Mouse (Mus musculus) embryonic facial prominence, embryonic 11.5 days (tissue): ENCODE results near the gene Dhx38. TPM values are rescaled to one million over a fixed set of nuclear protein-coding genes. Genes with fewer than 3 reads are reported as not detected.

ENCODE experiments used
- ATAC-seq: fragments of 200-750 bp; cut with Nextera tagmentation; replicated peaks from 2 replicates; pipeline ENCODE4 v1.8.0; 2017; ENCODE audit warnings: low read depth; ENCODE audit not compliant: insufficient number of reproducible peaks, low FRiP score, low TSS enrichment
- DNase-seq: peaks from one replicate; pipeline ENCODE4 v3.0.0-alpha.2; 2015; ENCODE audit warnings: low spot score
- H3K27ac ChIP-seq: fragments of 300-500 bp; sonication (generic); replicated peaks from 2 replicates; pipeline ENCODE4 v1.5.1; 2014; ENCODE audit warnings: mild to moderate bottlenecking, low read depth, low read length, control low read depth
- H3K27me3 ChIP-seq: fragments of 300-500 bp; sonication (generic); 2 replicates; pipeline ENCODE4 v1.6.1; 2014; ENCODE audit warnings: mild to moderate bottlenecking, low read length, moderate library complexity, mixed read lengths; ENCODE audit not compliant: control insufficient read depth, insufficient read depth
- H3K36me3 ChIP-seq: fragments of 300-500 bp; sonication (generic); replicated peaks from 2 replicates; pipeline ENCODE4 v1.6.1; 2014; ENCODE audit warnings: low read depth, mild to moderate bottlenecking, low read length, moderate library complexity, mixed read lengths; ENCODE audit not compliant: control insufficient read depth, insufficient read depth
- H3K4me1 ChIP-seq: fragments of 300-500 bp; sonication (generic); 2 replicates; pipeline ENCODE4 v1.6.1; 2014; ENCODE audit warnings: low read length, mixed read lengths; ENCODE audit not compliant: control insufficient read depth, insufficient read depth
- H3K4me2 ChIP-seq: fragments of 300-500 bp; sonication (generic); 2 replicates; pipeline ENCODE4 v1.6.1; 2014; ENCODE audit warnings: low read depth, mild to moderate bottlenecking, control low read depth, low read length, moderate library complexity
- H3K4me3 ChIP-seq: fragments of 300-500 bp; sonication (generic); 2 replicates; pipeline ENCODE4 v1.5.1; 2014; ENCODE audit warnings: low read depth, low read length, control low read depth
- H3K9ac ChIP-seq: fragments of 300-500 bp; sonication (generic); replicated peaks from 2 replicates; pipeline ENCODE4 v1.6.1; 2014; ENCODE audit warnings: mild to moderate bottlenecking, control low read depth, low read length
- H3K9me3 ChIP-seq: fragments of 300-500 bp; sonication (generic); replicated peaks from 2 replicates; pipeline ENCODE4 v1.6.1; 2016; ENCODE audit warnings: mild to moderate bottlenecking, low read length, inconsistent platforms, mixed read lengths; ENCODE audit not compliant: control insufficient read depth
- WGBS: fragments of 180-500 bp; shearing (Covaris S2); extraction: QIAGEN DNeasy Blood & Tissue Kit; methylation state at CpG from one replicate; pipeline ENCODE4 v1.1.7; 2014; 5-methylcytosine and 5-hydroxymethylcytosine counted together
- polyA plus RNA-seq: library from polyadenylated mRNA; unstranded; fragments of >200 nt; fragmentation: Nextera tagmentation; extraction: Ambion mirVana; gene quantifications from 2 replicates; pipeline ENCODE4 v1.2.1, GENCODE M21; 2014

The Dhx38 gene
- polyA plus RNA-seq, 1 experiment from 2014 or later = 20.4 TPM

DNA sequence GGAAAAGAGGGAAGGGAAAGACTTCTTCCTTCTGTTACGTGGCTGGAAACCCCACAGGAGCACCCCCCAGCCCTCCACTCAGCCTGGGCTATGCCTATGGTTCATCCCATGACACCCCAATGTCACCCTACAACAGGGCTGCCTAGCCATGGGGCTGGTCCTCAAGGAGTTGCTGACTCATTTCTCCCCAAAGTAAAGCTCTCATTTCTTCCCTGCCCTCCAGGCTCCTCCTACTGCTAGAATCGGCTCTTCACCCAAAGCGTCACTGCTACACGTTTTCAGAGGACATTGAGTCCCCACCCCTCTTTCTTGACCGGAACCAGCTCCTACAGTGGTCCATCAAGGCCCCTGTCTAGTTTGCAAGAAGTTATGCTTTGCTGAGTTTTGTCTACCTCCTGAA, 23.5 kb downstream of the Dhx38 start:
- no peaks in the 10 kb centered on the region for H3K27me3 ChIP-seq
- no peaks in the 10 kb centered on the region for H3K4me1 ChIP-seq
- DNase-seq (no peak), ATAC-seq (no peak)
- H3K4me2 ChIP-seq = no peak overlapping the region
- no peaks in the 10 kb centered on the region; the same call in 1 of the 2 replicates for H3K36me3 ChIP-seq
- H3K27ac ChIP-seq = no peak overlapping the region
- no peak overlapping the region for H3K4me3 ChIP-seq
- H3K9me3 ChIP-seq = no peaks in the 10 kb centered on the region
- WGBS = 72% methylated on average over 5 of the region's 5 CpGs
- no peak overlapping the region for H3K9ac ChIP-seq

DNA sequence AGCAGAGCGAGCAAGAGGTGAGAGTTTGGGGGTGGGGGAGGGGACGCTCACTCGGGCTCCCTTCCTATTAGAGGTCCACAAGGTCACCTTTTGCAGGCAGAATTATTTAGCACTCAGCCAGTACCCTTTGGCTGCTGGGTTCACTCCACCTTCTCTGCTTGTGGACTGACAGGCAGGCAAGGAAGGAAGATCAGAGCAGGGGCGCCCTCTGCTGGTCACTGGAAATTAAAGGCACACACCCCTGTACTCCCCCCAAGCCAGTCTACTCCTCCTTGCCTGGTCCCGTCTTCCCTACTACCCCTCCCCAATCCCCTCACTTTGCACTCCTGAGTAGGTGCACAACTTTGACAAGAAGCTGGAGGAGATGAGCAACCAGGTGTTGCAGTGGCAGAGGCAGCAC, 29.0 kb downstream of the Dhx38 start:
- 11% methylated on average over 4 of the region's 5 CpGs for WGBS
- DNase-seq (peak; percentile 86), ATAC-seq (peak; percentile 84)
- Histone ChIP-seq H3K4me3 (no peak overlapping the region), H3K9ac (peak overlapping the region; percentile 22), H3K9me3 (no peaks in the 10 kb centered on the region), H3K27ac (no peak overlapping the region), H3K27me3 (no peaks in the 10 kb centered on the region), H3K36me3 (no peaks in the 10 kb centered on the region), H3K4me1 (no peaks in the 10 kb centered on the region), H3K4me2 (peak overlapping the region; percentile 19)

DNA sequence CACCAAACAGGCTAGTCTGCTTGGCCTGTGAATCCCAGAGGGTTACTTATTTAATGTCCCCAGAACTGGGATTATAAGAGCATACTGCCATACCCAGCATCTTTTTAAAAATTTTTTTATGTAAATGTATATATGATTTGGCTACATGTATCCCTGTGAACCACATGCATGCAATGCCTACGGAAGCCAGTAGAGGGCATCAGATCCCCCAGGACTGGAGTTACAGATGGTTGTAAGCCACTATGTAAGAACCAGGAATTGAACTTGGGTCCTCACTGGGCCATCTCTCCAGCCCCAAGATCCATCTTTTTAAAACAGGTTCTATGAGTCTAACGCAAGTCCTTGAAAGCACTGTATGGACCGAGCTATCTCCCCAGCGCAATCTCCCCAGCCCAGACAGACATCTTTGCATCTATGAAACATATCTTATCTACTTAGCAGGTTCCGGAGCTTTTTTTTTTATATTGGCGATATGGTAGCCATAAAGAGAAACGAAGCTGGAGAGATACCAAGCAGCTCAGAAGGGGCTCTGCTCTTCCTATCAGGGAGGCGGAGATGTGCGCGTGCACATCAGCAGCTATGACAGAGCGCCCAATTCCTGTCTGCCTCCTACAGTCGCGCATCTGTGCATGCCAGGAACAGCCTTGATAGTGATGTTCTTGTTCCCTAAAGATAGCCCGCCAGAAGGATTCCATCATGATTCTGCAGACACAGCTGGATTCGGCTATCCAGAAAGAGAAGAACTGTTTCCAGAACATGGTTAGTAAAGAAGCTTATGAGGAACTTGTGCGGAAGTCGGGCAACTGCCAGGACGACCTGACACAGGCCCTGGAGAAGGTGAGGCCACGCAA, 30.3 kb downstream of the Dhx38 start:
- peak; percentile 65 for DNase-seq
- H3K9me3 ChIP-seq = no peaks in the 10 kb centered on the region

DNA sequence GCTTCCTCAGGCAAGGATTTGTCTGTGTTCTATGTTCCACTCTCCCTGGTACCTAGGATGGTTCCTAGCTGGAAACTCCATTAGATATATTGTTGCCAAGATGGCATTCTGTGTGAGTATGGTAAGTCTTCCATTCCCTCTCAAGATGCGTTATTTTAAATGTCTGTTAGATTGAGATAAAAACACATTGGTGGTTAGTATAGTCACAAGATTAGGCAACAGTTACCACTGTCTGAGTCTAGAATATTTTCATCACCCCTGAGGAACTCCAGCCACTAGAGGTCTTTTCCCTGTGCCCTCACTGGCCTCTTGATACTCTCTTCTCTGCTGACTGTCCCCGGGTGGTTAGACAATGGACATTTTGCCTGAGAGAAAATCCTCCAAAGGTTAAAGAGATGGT, 41.7 kb downstream of the Dhx38 start:
- Histone ChIP-seq H3K4me3 (no peak overlapping the region), H3K36me3 (no peaks in the 10 kb centered on the region), H3K27me3 (no peaks in the 10 kb centered on the region), H3K4me2 (no peak overlapping the region), H3K4me1 (no peaks in the 10 kb centered on the region), H3K9ac (no peak overlapping the region), H3K9me3 (no peaks in the 10 kb centered on the region), H3K27ac (no peak overlapping the region)
- WGBS = 81% methylated on average over 2 of the region's 2 CpGs
- ATAC-seq = no peak
- no peak for DNase-seq

More for the DNA sequence above, 30.3 kb downstream of the Dhx38 start:
- Histone ChIP-seq H3K36me3 (no peaks in the 10 kb centered on the region), H3K4me3 (no peak overlapping the region), H3K9ac (no peak overlapping the region), H3K27me3 (no peaks in the 10 kb centered on the region), H3K27ac (no peak overlapping the region), H3K4me1 (no peaks in the 10 kb centered on the region), H3K4me2 (no peak overlapping the region)
- 84% methylated on average over 19 of the region's 19 CpGs for WGBS
- no peak for ATAC-seq

DNA sequence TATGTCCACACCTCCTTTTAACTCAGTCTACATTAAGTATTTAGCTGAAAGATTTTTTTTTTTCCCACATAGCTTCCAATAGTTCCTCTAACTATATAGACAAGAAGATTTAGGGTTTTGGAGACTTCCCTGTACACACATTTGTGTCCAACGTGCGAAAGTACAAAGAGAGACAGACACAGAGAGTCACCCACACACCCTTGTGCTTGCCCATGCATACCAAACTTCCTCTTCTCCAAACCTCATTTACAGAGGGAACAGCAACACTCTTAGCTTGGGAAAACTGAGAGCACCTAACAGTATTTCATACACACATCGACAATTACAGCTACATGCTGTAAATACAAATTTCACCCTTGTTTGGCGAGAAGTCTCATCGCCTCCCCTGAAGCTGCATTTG, 60.1 kb downstream of the Dhx38 start:
- Histone ChIP-seq H3K4me3 (no peak overlapping the region), H3K9me3 (no peaks in the 10 kb centered on the region), H3K4me2 (no peak overlapping the region), H3K36me3 (no peaks in the 10 kb centered on the region), H3K9ac (no peak overlapping the region), H3K27me3 (no peaks in the 10 kb centered on the region), H3K4me1 (no peaks in the 10 kb centered on the region), H3K27ac (no peak overlapping the region)
- DNase-seq (no peak), ATAC-seq (no peak)
- 86% methylated on average over 5 of the region's 5 CpGs for WGBS

DNA sequence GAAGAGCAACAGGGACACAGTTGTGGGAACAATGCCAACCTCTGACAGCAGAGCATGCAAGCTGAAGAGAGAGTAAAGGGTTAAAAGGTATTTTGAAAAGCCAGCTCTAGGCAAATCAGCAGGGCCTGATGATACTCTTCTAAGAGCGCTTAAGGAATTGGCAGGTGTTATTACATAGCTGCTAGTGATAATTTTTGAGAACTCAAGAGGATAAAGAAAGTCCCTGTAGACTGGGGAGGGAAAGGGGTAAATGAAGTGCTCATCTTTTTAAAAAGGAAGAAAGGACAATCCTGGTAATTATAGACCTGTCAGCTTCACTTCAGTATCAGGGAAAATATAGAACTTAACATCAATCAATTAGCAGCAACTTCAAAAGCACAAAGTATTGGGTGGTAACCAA, 62.1 kb downstream of the Dhx38 start:
- no peak overlapping the region for H3K4me2 ChIP-seq
- no peak overlapping the region for H3K27ac ChIP-seq
- ATAC-seq = no peak
- H3K4me3 ChIP-seq = no peak overlapping the region
- no peaks in the 10 kb centered on the region for H3K4me1 ChIP-seq
- no peak overlapping the region for H3K9ac ChIP-seq
- H3K36me3 ChIP-seq = no peaks in the 10 kb centered on the region
- H3K9me3 ChIP-seq = no peaks in the 10 kb centered on the region
- 62% methylated on average over 1 of the region's 1 CpGs for WGBS
- DNase-seq = no peak
- no peaks in the 10 kb centered on the region for H3K27me3 ChIP-seq

DNA sequence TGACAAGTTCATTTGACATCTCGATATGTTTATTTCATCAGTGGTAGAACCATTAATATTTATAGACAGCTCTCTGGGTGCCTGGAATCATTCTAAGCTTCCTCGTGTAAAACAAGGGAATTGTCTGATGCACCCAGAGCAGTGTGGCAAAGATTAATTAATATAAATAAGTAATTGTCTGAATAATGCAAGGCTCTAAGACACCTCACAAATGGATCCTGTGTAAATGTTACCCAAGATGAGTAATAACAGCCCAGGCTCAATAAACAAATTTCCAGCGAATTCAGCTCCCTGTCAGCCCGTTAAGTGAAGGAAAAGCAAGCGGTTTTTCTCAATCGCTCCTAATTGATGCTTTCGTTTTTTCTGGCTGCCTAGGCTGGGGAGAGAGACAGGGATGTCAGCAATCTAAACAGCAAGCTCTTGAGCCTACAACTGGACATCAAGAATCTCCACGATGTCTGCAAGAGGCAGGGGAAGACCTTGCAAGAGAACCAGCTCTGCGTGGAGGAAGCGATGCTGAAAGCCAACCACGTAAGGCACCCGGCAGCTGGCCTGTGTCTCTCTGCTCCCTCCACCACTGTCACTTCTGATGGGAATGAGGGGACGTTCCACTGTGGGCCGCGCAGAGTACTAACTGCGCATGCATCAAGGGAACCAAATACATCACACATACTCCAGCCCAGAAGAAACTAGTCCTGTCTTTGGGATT, 66.5 kb downstream of the Dhx38 start:
- Histone ChIP-seq H3K4me1 (no peaks in the 10 kb centered on the region), H3K9me3 (no peaks in the 10 kb centered on the region), H3K4me3 (no peak overlapping the region), H3K27me3 (no peaks in the 10 kb centered on the region), H3K9ac (no peak overlapping the region), H3K27ac (no peak overlapping the region), H3K4me2 (no peak overlapping the region), H3K36me3 (no peaks in the 10 kb centered on the region)
- 89% methylated on average over 16 of the region's 16 CpGs for WGBS
- DNase-seq = no peak
- no peak for ATAC-seq
